Mouse (Mus musculus): Measurements from ENCODE around the gene Fadd. TPM values are rescaled to one million over a fixed set of nuclear protein-coding genes. Genes with fewer than 3 reads are reported as not detected.

The Fadd gene
- polyA plus RNA-seq (2012; fragmentation: generic; extraction: Trizol) = 5.7 TPM

- peak within 1 kb of the TSS; percentile 71 for H3K4me2 ChIP-seq (ENCODE audit: low read depth)
- no peaks in the 10 kb centered on the region for H3K27me3 ChIP-seq (ENCODE audit: control insufficient read depth, insufficient read depth, insufficient read length)
- H3K79me2 ChIP-seq (ENCODE audit: control insufficient read depth, insufficient read depth) = peaks cover 9% of the 10 kb centered on the region
- H3K4me3 ChIP-seq = peak within 1 kb of the TSS; percentile 60
- H3K36me3 ChIP-seq (ENCODE audit: control insufficient read depth, insufficient read depth) = no peaks in the 10 kb centered on the region
- TF ChIP-seq POLR2A (IDR thresholded peaks at IDR 0.05; ENCODE audit: insufficient read length, low read depth) (peak; percentile 84), TCF3 (IDR thresholded peaks at IDR 0.05; ENCODE audit: insufficient read length, low read depth) (no peak), USF1 (IDR thresholded peaks at IDR 0.05; ENCODE audit: low read depth) (no peak), MAX (IDR thresholded peaks at IDR 0.05; ENCODE audit: low read depth) (no peak), POLR2AphosphoS2 (IDR thresholded peaks at IDR 0.05; ENCODE audit: insufficient read length, low read depth) (peak; percentile 72), MYOD1 (IDR thresholded peaks at IDR 0.05; ENCODE audit: control insufficient read depth in 1 of 3, insufficient read length in 2 of 3, low read depth in 2 of 3) (peak in 2 of 3 experiments; percentile 54 to 79), REST (IDR thresholded peaks at IDR 0.05; ENCODE audit: insufficient read depth, insufficient read length) (no peak), E2F4 (IDR thresholded peaks at IDR 0.05; ENCODE audit: insufficient read depth) (peak; percentile 72), TCF12 (IDR thresholded peaks at IDR 0.05; ENCODE audit: insufficient read depth, poor library complexity, severe bottlenecking) (no peak), CEBPB (IDR thresholded peaks at IDR 0.05; ENCODE audit: insufficient read depth, poor library complexity, severe bottlenecking) (no peak), SRF (IDR thresholded peaks at IDR 0.05; ENCODE audit: control insufficient read depth, insufficient read length, low read depth) (peak; percentile 43), MYOG (IDR thresholded peaks at IDR 0.05; ENCODE audit: control insufficient read depth in 1 of 3, insufficient read depth in 1 of 3, insufficient read length in 2 of 3, low read depth in 2 of 3) (peak in 1 of 3 experiments; percentile 59)
- H3ac ChIP-seq (ENCODE audit: control insufficient read depth, insufficient read length) = peak within 1 kb of the TSS; percentile 72
Observed at GRCm38 (mm10) chr7:144582284-144582980, at the start of gene Fadd. Gene Fadd, minus strand, starts transcription at chr7:144582463.

- H3K79me2 ChIP-seq (ENCODE audit: control insufficient read depth, insufficient read depth) = no peaks in the 10 kb centered on the region
- no peaks in the 10 kb centered on the region for H3K36me3 ChIP-seq (ENCODE audit: control insufficient read depth, insufficient read depth)
- no peaks in the 10 kb centered on the region for H3K27me3 ChIP-seq (ENCODE audit: control insufficient read depth, insufficient read depth, insufficient read length)
- no peak overlapping the region for H3K4me3 ChIP-seq
- TF ChIP-seq POLR2AphosphoS2 (IDR thresholded peaks at IDR 0.05; ENCODE audit: insufficient read length, low read depth) = no peak
- TF ChIP-seq CEBPB (IDR thresholded peaks at IDR 0.05; ENCODE audit: insufficient read depth, poor library complexity, severe bottlenecking) = no peak
- TF ChIP-seq REST (IDR thresholded peaks at IDR 0.05; ENCODE audit: insufficient read depth, insufficient read length) = no peak
- no peak for TF ChIP-seq MAX (IDR thresholded peaks at IDR 0.05; ENCODE audit: low read depth)
- no peak overlapping the region for H3K4me2 ChIP-seq (ENCODE audit: low read depth)
- H3ac ChIP-seq (ENCODE audit: control insufficient read depth, insufficient read length) = no peak overlapping the region
Observed at GRCm38 (mm10) chr7:144630622-144631021, 48.4 kb upstream of the Fadd start.

- H3K4me2 ChIP-seq (ENCODE audit: low read depth) = no peak overlapping the region
- H3K36me3 ChIP-seq (ENCODE audit: control insufficient read depth, insufficient read depth) = no peaks in the 10 kb centered on the region
- no peaks in the 10 kb centered on the region for H3K79me2 ChIP-seq (ENCODE audit: control insufficient read depth, insufficient read depth)
- TF ChIP-seq REST (IDR thresholded peaks at IDR 0.05; ENCODE audit: insufficient read depth, insufficient read length) = no peak
- no peak for TF ChIP-seq MYOD1 (IDR thresholded peaks at IDR 0.05; ENCODE audit: control insufficient read depth in 1 of 3, insufficient read length in 2 of 3, low read depth in 2 of 3)
- TF ChIP-seq SRF (IDR thresholded peaks at IDR 0.05; ENCODE audit: control insufficient read depth, insufficient read length, low read depth) = no peak
- TF ChIP-seq MYOG (IDR thresholded peaks at IDR 0.05; ENCODE audit: control insufficient read depth in 1 of 3, insufficient read depth in 1 of 3, insufficient read length in 2 of 3, low read depth in 2 of 3) = no peak
- no peak for TF ChIP-seq POLR2A (IDR thresholded peaks at IDR 0.05; ENCODE audit: insufficient read length, low read depth)
- TF ChIP-seq TCF3 (IDR thresholded peaks at IDR 0.05; ENCODE audit: insufficient read length, low read depth) = no peak
- no peak for TF ChIP-seq E2F4 (IDR thresholded peaks at IDR 0.05; ENCODE audit: insufficient read depth)
- no peak for TF ChIP-seq USF1 (IDR thresholded peaks at IDR 0.05; ENCODE audit: low read depth)
- no peak for TF ChIP-seq TCF12 (IDR thresholded peaks at IDR 0.05; ENCODE audit: insufficient read depth, poor library complexity, severe bottlenecking)
- TF ChIP-seq POLR2AphosphoS2 (IDR thresholded peaks at IDR 0.05; ENCODE audit: insufficient read length, low read depth) = no peak
- TF ChIP-seq CEBPB (IDR thresholded peaks at IDR 0.05; ENCODE audit: insufficient read depth, poor library complexity, severe bottlenecking) = no peak
- TF ChIP-seq MAX (IDR thresholded peaks at IDR 0.05; ENCODE audit: low read depth) = no peak
- H3ac ChIP-seq (ENCODE audit: control insufficient read depth, insufficient read length) = no peak overlapping the region
- no peak overlapping the region for H3K4me3 ChIP-seq
- H3K27me3 ChIP-seq (ENCODE audit: control insufficient read depth, insufficient read depth, insufficient read length) = no peaks in the 10 kb centered on the region
Observed at GRCm38 (mm10) chr7:144628334-144628915, 46.2 kb upstream of the Fadd start.

GRCm38 (mm10) chr7:144627606-144628333, 45.5 kb upstream of the Fadd start:
- H3K36me3 ChIP-seq (ENCODE audit: control insufficient read depth, insufficient read depth) = no peaks in the 10 kb centered on the region
- H3K79me2 ChIP-seq (ENCODE audit: control insufficient read depth, insufficient read depth) = no peaks in the 10 kb centered on the region
- H3K4me2 ChIP-seq (ENCODE audit: low read depth) = no peak overlapping the region
- no peaks in the 10 kb centered on the region for H3K27me3 ChIP-seq (ENCODE audit: control insufficient read depth, insufficient read depth, insufficient read length)
- TF ChIP-seq MYOG (IDR thresholded peaks at IDR 0.05; ENCODE audit: control insufficient read depth in 1 of 3, insufficient read depth in 1 of 3, insufficient read length in 2 of 3, low read depth in 2 of 3) = no peak
- no peak for TF ChIP-seq SRF (IDR thresholded peaks at IDR 0.05; ENCODE audit: control insufficient read depth, insufficient read length, low read depth)
- TF ChIP-seq CEBPB (IDR thresholded peaks at IDR 0.05; ENCODE audit: insufficient read depth, poor library complexity, severe bottlenecking) = no peak
- no peak for TF ChIP-seq POLR2A (IDR thresholded peaks at IDR 0.05; ENCODE audit: insufficient read length, low read depth)
- TF ChIP-seq MYOD1 (IDR thresholded peaks at IDR 0.05; ENCODE audit: control insufficient read depth in 1 of 3, insufficient read length in 2 of 3, low read depth in 2 of 3) = no peak
- TF ChIP-seq REST (IDR thresholded peaks at IDR 0.05; ENCODE audit: insufficient read depth, insufficient read length) = no peak
- TF ChIP-seq POLR2AphosphoS2 (IDR thresholded peaks at IDR 0.05; ENCODE audit: insufficient read length, low read depth) = no peak
- no peak for TF ChIP-seq TCF3 (IDR thresholded peaks at IDR 0.05; ENCODE audit: insufficient read length, low read depth)
- no peak for TF ChIP-seq MAX (IDR thresholded peaks at IDR 0.05; ENCODE audit: low read depth)
- no peak for TF ChIP-seq TCF12 (IDR thresholded peaks at IDR 0.05; ENCODE audit: insufficient read depth, poor library complexity, severe bottlenecking)
- TF ChIP-seq E2F4 (IDR thresholded peaks at IDR 0.05; ENCODE audit: insufficient read depth) = no peak
- no peak overlapping the region for H3K4me3 ChIP-seq
- no peak overlapping the region for H3ac ChIP-seq (ENCODE audit: control insufficient read depth, insufficient read length)
